Mouse (Mus musculus) gastrocnemius, adult 2 months (tissue): Measurements from ENCODE around the gene Gps1. TPM values are rescaled to one million over a fixed set of nuclear protein-coding genes. Genes with fewer than 3 reads are reported as not detected.

Experiments
- DNase-seq: peaks from one replicate; pipeline ENCODE4 v3.0.0; 2022
- H3K27ac ChIP-seq: fragments of 200-600 bp; 2 replicates; pipeline ENCODE4 v1.8.1; 2022; ENCODE audit warnings: mild to moderate bottlenecking
- H3K4me3 ChIP-seq: fragments of 200-600 bp; 2 replicates; pipeline ENCODE4 v1.8.1; 2022; ENCODE audit warnings: mild to moderate bottlenecking, moderate library complexity
- CTCF ChIP-seq: fragments of 200-600 bp; IDR thresholded peaks from 2 replicates; pipeline ENCODE4 v1.8.1; 2022; ENCODE audit warnings: antibody characterized with exemption, mild to moderate bottlenecking, moderate library complexity
- intact Hi-C: fragments of 180-260 bp; cut with DNase I; formaldehyde crosslinking; loops from one replicate; pipeline ENCODE4 v1.15.1; 2025
- total RNA-seq, 2 experiments: library from RNA; stranded (reverse); gene quantifications; 2 replicates each; pipeline ENCODE4 v1.2.3; 2021

Gene Gps1
- total RNA-seq, 2 experiments from 2014 or later: 57.9 to 65.2 TPM

DNA sequence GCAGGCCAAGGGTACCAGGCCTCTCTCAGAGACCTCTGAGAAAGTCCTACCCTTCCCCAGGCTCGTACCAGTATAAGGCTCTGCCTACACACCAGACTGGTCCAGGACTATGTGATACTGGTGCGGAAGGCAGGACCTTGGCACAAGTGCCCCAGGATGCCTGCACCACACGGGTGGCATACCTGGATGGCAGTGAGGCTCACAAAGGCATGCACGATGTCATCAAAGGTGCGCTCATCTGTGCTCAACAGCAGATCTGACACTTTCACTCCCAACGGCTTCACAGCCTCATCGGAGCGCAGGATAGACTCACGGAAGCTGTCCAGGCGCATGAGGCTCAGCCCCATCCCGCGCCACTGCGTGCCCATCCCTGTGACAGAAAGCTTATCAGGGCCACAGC lies 34.2 kb downstream of the Gps1 start:
- peak; percentile 10 for DNase-seq
- no peak overlapping the region for H3K4me3 ChIP-seq
- no peak overlapping the region for H3K27ac ChIP-seq
- TF ChIP-seq CTCF: no peak
- intact Hi-C loops: no loop called here

DNA sequence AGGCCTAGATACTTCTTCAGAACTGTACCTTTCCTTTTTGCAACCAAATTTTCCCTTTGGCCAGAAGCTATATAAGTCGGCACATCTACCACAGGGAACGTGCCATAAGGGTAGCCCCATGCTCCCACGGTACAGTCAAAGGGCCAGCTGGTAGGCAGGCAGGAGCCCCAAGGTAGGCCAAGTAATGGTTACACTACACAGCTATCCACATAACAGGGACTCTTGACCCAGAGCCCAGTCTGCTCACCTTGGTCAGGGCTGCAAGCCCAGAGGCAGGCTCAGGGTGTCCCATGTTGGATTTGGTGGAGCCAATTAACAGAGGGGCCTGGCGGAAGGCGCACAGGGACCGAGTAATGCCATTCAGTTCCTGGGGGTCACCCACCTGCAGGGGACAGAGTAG lies 35.5 kb downstream of the Gps1 start:
- H3K4me3 ChIP-seq: no peak overlapping the region
- no peak for DNase-seq
- intact Hi-C loops: no loop called here
- TF ChIP-seq CTCF: no peak
- H3K27ac ChIP-seq: no peak overlapping the region

DNA sequence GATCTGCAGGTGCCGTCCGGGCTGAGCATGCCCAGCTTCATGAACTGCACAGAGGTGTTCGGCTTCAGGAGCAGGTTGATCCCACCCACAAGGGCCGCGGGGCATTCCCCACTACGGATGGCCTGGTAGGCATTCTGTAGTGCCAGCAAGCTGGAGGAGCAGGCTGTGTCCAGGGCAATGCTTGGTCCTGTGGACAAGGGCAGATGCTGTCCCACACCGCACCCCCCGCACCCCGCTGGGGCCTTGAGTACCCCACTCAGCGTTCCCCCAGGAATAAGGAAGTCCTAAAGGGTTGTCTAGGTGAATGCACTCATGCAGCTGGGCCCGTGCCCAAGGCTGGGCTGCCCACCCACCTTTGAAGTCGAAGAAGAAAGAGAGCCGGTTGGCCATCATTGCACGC lies 36.5 kb downstream of the Gps1 start:
- H3K27ac ChIP-seq: no peak overlapping the region
- no peak for TF ChIP-seq CTCF
- H3K4me3 ChIP-seq: no peak overlapping the region
- no peak for DNase-seq
- intact Hi-C loops: no loop called here

- TF ChIP-seq CTCF: no peak
- intact Hi-C loops: no loop called here
- Histone ChIP-seq H3K4me3 (peak overlapping the region; percentile 95; the same call in 1 of the 2 replicates), H3K27ac (0 out of 2 replicates have a peak overlapping the region, but pooled peaks have one; percentile 16)
- no peak for DNase-seq
Observed at GRCm38 (mm10) chr11:120821076-120821922, 37.2 kb downstream of the Gps1 start.

- TF ChIP-seq CTCF: no peak
- intact Hi-C loops: no loop called here
- Histone ChIP-seq H3K27ac (peak overlapping the region; percentile 85; the same call in 1 of the 2 replicates), H3K4me3 (peak overlapping the region; percentile 95)
- DNase-seq: no peak
Observed at GRCm38 (mm10) chr11:120822321-120822720, 38.2 kb downstream of the Gps1 start.

DNA sequence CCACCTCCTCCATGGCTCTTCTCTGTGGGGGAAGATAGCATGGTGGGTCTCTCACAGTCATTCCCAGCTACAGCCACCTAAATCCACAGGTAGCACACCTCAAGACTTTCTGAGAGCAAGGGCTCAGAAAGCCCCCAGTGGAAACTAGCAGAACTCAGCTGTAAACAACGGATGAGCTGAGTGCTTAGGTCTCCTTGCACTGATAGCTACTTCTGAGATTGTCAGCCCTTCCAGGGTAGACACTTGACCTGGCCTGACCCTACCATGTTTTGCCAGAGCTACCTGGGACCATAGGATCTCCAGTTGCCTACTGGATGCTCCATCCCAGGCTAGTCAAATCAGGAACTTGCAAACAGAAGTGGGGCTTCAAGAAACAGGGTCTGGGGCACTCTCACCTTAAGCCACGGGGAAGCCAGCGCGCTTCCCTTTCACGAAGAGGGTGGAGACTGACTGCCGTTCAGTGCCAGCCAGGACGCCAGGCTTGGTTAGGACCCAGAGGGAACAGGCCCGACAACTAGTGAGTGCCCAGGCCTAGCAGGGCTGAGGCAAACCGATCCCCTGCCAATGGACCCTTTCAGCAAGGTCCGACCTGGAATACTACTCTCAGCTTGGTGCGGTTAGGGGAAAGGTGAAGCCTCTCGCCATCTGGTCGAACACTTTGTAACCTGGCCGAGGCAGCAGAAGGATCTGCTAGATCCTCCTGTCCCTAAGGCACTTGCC lies 38.9 kb downstream of the Gps1 start:
- intact Hi-C loops: no loop called here
- peak overlapping the region; percentile 95 for H3K4me3 ChIP-seq
- no peak for DNase-seq
- TF ChIP-seq CTCF: no peak
- H3K27ac ChIP-seq: peak overlapping the region; percentile 85

- Histone ChIP-seq H3K27ac (peak overlapping the region; percentile 85), H3K4me3 (peak overlapping the region; percentile 95)
- intact Hi-C loops: no loop called here
- no peak for TF ChIP-seq CTCF
- no peak for DNase-seq
Observed at GRCm38 (mm10) chr11:120823551-120823947, 39.5 kb downstream of the Gps1 start.

DNA sequence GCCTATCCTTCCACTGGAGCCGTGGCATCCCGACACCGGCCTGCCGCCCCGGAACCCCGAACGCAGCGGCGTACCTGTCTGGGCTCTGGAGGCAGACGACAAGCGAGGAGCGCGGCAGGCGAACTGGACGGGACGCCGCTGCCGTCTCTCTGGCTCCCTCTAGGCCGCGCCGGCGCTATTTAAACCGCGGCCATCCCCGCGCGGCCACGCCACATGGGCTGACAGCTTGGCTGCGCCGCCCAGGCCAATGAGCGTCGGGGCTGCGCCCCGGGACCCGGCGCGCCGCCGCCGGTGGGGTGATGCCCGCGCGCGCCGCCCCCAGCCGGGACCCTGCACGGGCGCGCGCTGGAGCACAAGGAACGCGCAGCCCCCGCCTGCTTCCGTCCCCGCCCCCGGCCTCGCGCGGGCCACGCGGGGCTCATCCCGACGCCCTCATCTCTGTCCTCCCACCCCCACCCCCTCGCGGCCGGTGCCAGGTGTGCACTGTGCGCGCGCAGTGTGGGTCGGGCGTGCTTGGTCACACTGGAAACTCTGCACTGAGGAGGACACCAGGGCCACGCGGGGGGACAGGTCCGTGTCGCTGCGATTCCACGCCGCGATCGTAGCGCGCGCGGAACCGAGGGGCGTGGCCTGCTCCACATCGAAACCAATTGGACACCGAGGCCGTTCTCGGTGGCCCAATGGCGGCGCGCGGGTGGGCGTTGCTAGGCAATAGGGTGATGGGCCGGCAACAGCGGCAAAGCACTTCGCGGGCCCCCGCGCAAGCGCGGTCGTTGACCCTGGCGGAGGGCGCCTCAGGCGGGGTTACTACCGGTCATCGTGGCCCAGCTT lies 40.1 kb downstream of the Gps1 start, which contains the start of gene Fasn:
Gene Fasn (minus strand): TSS at position 592 of the 831 bp plus-strand sequence.
- H3K27ac ChIP-seq: peak within 1 kb of the TSS; percentile 85
- peak; percentile 98 for DNase-seq
- intact Hi-C loops: no loop called here
- peak within 1 kb of the TSS; percentile 95 for H3K4me3 ChIP-seq
- TF ChIP-seq CTCF: peak; percentile 60

- intact Hi-C loops: no loop called here
- Histone ChIP-seq H3K27ac (peak overlapping the region; percentile 85), H3K4me3 (peak overlapping the region; percentile 95)
- TF ChIP-seq CTCF: no peak
- DNase-seq: no peak
Observed at GRCm38 (mm10) chr11:120824787-120825288, 40.8 kb downstream of the Gps1 start.

- TF ChIP-seq CTCF: no peak
- Histone ChIP-seq H3K4me3 (peak overlapping the region; percentile 95), H3K27ac (peak overlapping the region; percentile 85)
- DNase-seq: no peak
- intact Hi-C loops: no loop called here
Observed at GRCm38 (mm10) chr11:120825289-120825863, 41.3 kb downstream of the Gps1 start.

- Histone ChIP-seq H3K4me3 (no peak overlapping the region), H3K27ac (peak overlapping the region; percentile 85)
- TF ChIP-seq CTCF: no peak
- intact Hi-C loops: no loop called here
- no peak for DNase-seq
Observed at GRCm38 (mm10) chr11:120826016-120826953, 42.2 kb downstream of the Gps1 start.
